In genomic region chr3:92894063-92894462, GRCm38 (mm10) we compare ENCODE assay signal across 22 mouse cellular contexts. TPM values are rescaled to one million over a fixed set of nuclear protein-coding genes. Genes with fewer than 3 reads are reported as not detected.
DNase-seq lines count a peak whose midpoint lies in the region; ATAC-seq and TF ChIP-seq lines count a peak whose summit lies in the region.
"Had no signal": no experiment of that assay in that cellular context is flagged by ENCODE, and none has a peak within 500 bp of the region (broad histone marks: within the 10 kb centered on the region; RNA-seq: fewer than 3 reads in every experiment).

No protein-coding gene starts in this region.

- DNase-seq in hindbrain, postnatal 0 days (ENCODE audit: low spot score), result peak; percentile 9
- peak; percentile 28 for DNase-seq in 3T3-L1 (ENCODE audit: low read depth, low spot score)
- peak; percentile 82 for DNase-seq in gonadal fat pad, adult 2 months (ENCODE audit: low read depth)
- no peak for DNase-seq in heart, postnatal 36 days
- DNase-seq in forebrain, postnatal 0 days, result no peak
- no peak for DNase-seq in cerebellum, adult 8-10 months
- DNase-seq: cerebellum, adult 11-12 months; gastrocnemius, postnatal 25 days; thymus, postnatal 4 days had no signal

- WGBS in hindbrain, postnatal 0 days, result 62% methylated on average over 3 of the region's 3 CpGs
- WGBS in hindbrain, embryonic 12.5 days, result 69% methylated on average over 3 of the region's 3 CpGs
- 53% methylated on average over 3 of the region's 3 CpGs for WGBS in lung, embryonic 15.5 days
- 48% methylated on average over 3 of the region's 3 CpGs for WGBS in forebrain, postnatal 0 days

- no peak overlapping the region for H3K4me3 ChIP-seq in hindbrain, postnatal 0 days (ENCODE audit: low read length)
- H3K4me3 ChIP-seq in hindbrain, embryonic 12.5 days, result no peak overlapping the region
- no peak overlapping the region for H3K4me3 ChIP-seq in lung, embryonic 15.5 days
- H3K4me3 ChIP-seq in forebrain, postnatal 0 days (ENCODE audit: low read depth, low read length), result no peak overlapping the region
- H3K4me3 ChIP-seq: heart, embryonic 13.5 days; neural tube, embryonic 12.5 days had no signal

- no peaks in the 10 kb centered on the region for H3K27me3 ChIP-seq in hindbrain, postnatal 0 days (ENCODE audit: insufficient read depth, low read length)
- H3K27me3 ChIP-seq in hindbrain, embryonic 12.5 days, result no peaks in the 10 kb centered on the region
- no peaks in the 10 kb centered on the region for H3K27me3 ChIP-seq in lung, embryonic 15.5 days
- H3K27me3 ChIP-seq in forebrain, postnatal 0 days (ENCODE audit: insufficient read depth, low read length), result no peaks in the 10 kb centered on the region
- H3K27me3 ChIP-seq: heart, embryonic 13.5 days; neural tube, embryonic 12.5 days had no signal

- H3K9me3 ChIP-seq in hindbrain, postnatal 0 days (ENCODE audit: low read length), result no peaks in the 10 kb centered on the region
- H3K9me3 ChIP-seq in hindbrain, embryonic 12.5 days (replicated peaks), result no peaks in the 10 kb centered on the region
- no peaks in the 10 kb centered on the region for H3K9me3 ChIP-seq in lung, embryonic 15.5 days
- H3K9me3 ChIP-seq in forebrain, postnatal 0 days (ENCODE audit: low read length), result no peaks in the 10 kb centered on the region
- H3K9me3 ChIP-seq: heart, embryonic 13.5 days; neural tube, embryonic 12.5 days had no signal

- H3K4me1 ChIP-seq in hindbrain, postnatal 0 days (ENCODE audit: insufficient read depth, low read length), result no peaks in the 10 kb centered on the region
- no peaks in the 10 kb centered on the region for H3K4me1 ChIP-seq in hindbrain, embryonic 12.5 days
- no peaks in the 10 kb centered on the region for H3K4me1 ChIP-seq in lung, embryonic 15.5 days
- H3K4me1 ChIP-seq in forebrain, postnatal 0 days (ENCODE audit: insufficient read depth), result no peaks in the 10 kb centered on the region
- H3K4me1 ChIP-seq: heart, embryonic 13.5 days; neural tube, embryonic 12.5 days had no signal

- no peak overlapping the region for H3K27ac ChIP-seq in hindbrain, postnatal 0 days
- no peak overlapping the region for H3K27ac ChIP-seq in hindbrain, embryonic 12.5 days
- H3K27ac ChIP-seq in lung, embryonic 15.5 days, result no peak overlapping the region
- no peak overlapping the region for H3K27ac ChIP-seq in forebrain, postnatal 0 days (ENCODE audit: low read depth, low read length)
- H3K27ac ChIP-seq: heart, embryonic 13.5 days; macrophage; neural tube, embryonic 12.5 days had no signal

- H3K9ac ChIP-seq in hindbrain, postnatal 0 days (replicated peaks; ENCODE audit: low read length), result no peak overlapping the region
- no peak overlapping the region for H3K9ac ChIP-seq in hindbrain, embryonic 12.5 days
- H3K9ac ChIP-seq in lung, embryonic 15.5 days, result no peak overlapping the region
- H3K9ac ChIP-seq in forebrain, postnatal 0 days, result no peak overlapping the region
- H3K9ac ChIP-seq: heart, embryonic 13.5 days; neural tube, embryonic 12.5 days had no signal

- no peak for ATAC-seq in hindbrain, postnatal 0 days
- ATAC-seq in hindbrain, embryonic 12.5 days (ENCODE audit: low FRiP score), result no peak
- ATAC-seq in lung, embryonic 15.5 days (ENCODE audit: borderline replicate concordance, extremely low read depth, low FRiP score, low TSS enrichment), result peak; percentile 42; the same call in 1 of the 2 replicates
- ATAC-seq in forebrain, postnatal 0 days, result no peak
- ATAC-seq: intestine, embryonic 16.5 days; midbrain, embryonic 16.5 days had no signal

- TF ChIP-seq CTCF in hindbrain, postnatal 0 days (IDR thresholded peaks at IDR 0.05; ENCODE audit: low read depth), result no peak
- TF ChIP-seq CTCF in forebrain, postnatal 0 days (IDR thresholded peaks at IDR 0.05; ENCODE audit: low read depth), result no peak

- H3K4me2 ChIP-seq in hindbrain, postnatal 0 days (ENCODE audit: low read depth, low read length), result no peak overlapping the region
- no peak overlapping the region for H3K4me2 ChIP-seq in hindbrain, embryonic 12.5 days (replicated peaks)
- no peak overlapping the region for H3K4me2 ChIP-seq in lung, embryonic 15.5 days
- H3K4me2 ChIP-seq in forebrain, postnatal 0 days (ENCODE audit: low read depth), result no peak overlapping the region
- H3K4me2 ChIP-seq: heart, embryonic 13.5 days; neural tube, embryonic 12.5 days had no signal

- intact Hi-C loops in heart, postnatal 36 days (cut with DNase I), result no loop called here

- no peaks in the 10 kb centered on the region for H3K36me3 ChIP-seq in hindbrain, postnatal 0 days (ENCODE audit: insufficient read depth, low read length)
- H3K36me3 ChIP-seq in hindbrain, embryonic 12.5 days, result no peaks in the 10 kb centered on the region
- no peaks in the 10 kb centered on the region for H3K36me3 ChIP-seq in lung, embryonic 15.5 days
- no peaks in the 10 kb centered on the region for H3K36me3 ChIP-seq in forebrain, postnatal 0 days (ENCODE audit: insufficient read depth)
- H3K36me3 ChIP-seq: heart, embryonic 13.5 days; neural tube, embryonic 12.5 days had no signal

RNA-seq across cellular contexts. Expression of gene 2310050C09Rik, which starts 24.0 kb away (rescaled TPM):
- not detected in 2 replicates for total RNA-seq in hindbrain, postnatal 0 days (2014; rRNA removed)
- polyA plus RNA-seq in hindbrain, postnatal 0 days (2015; fragmentation: Nextera tagmentation; extraction: Ambion mirVana), result not detected in 2 replicates
- polyA plus RNA-seq in hindbrain, embryonic 12.5 days (2016; fragmentation: Nextera tagmentation; extraction: Ambion mirVana), result not detected in 2 replicates
- polyA plus RNA-seq in gonadal fat pad, adult 2 months (2012; rRNA removed), result not detected in 2 replicates
- polyA plus RNA-seq in lung, embryonic 15.5 days (2015; fragmentation: Nextera tagmentation; extraction: Ambion mirVana), result not detected in 2 replicates
- not detected for total RNA-seq in heart, postnatal 36 days (2021)
- total RNA-seq in forebrain, postnatal 0 days (2014; rRNA removed), result not detected in 2 replicates
- polyA plus RNA-seq in forebrain, postnatal 0 days (2015; fragmentation: Nextera tagmentation; extraction: Ambion mirVana), result not detected in 2 replicates
- total RNA-seq: gastrocnemius, postnatal 25 days; layer of hippocampus, postnatal 14 days; MEL had no signal
- polyA plus RNA-seq: heart, embryonic 13.5 days; hindbrain, embryonic 11.5 days; intestine, embryonic 16.5 days; limb, embryonic 11.5 days; macrophage; midbrain, embryonic 16.5 days; neural tube, embryonic 12.5 days; spleen, adult 2 months; testis, adult 2 months had no signal

RNA-seq across cellular contexts. Expression of gene Lce3a, which starts 32.0 kb away (rescaled TPM):
- not detected in 2 replicates for total RNA-seq in hindbrain, postnatal 0 days (2014; rRNA removed)
- polyA plus RNA-seq in hindbrain, postnatal 0 days (2015; fragmentation: Nextera tagmentation; extraction: Ambion mirVana), result not detected in 2 replicates
- polyA plus RNA-seq in hindbrain, embryonic 12.5 days (2016; fragmentation: Nextera tagmentation; extraction: Ambion mirVana), result not detected in 2 replicates
- polyA plus RNA-seq in gonadal fat pad, adult 2 months (2012; rRNA removed), result not detected in 2 replicates
- polyA plus RNA-seq in lung, embryonic 15.5 days (2015; fragmentation: Nextera tagmentation; extraction: Ambion mirVana), result not detected in 2 replicates
- total RNA-seq in heart, postnatal 36 days (2021), result not detected
- not detected in 2 replicates for total RNA-seq in forebrain, postnatal 0 days (2014; rRNA removed)
- polyA plus RNA-seq in forebrain, postnatal 0 days (2015; fragmentation: Nextera tagmentation; extraction: Ambion mirVana), result not detected in 2 replicates
- total RNA-seq: gastrocnemius, postnatal 25 days; layer of hippocampus, postnatal 14 days; MEL had no signal
- polyA plus RNA-seq: heart, embryonic 13.5 days; hindbrain, embryonic 11.5 days; intestine, embryonic 16.5 days; limb, embryonic 11.5 days; macrophage; midbrain, embryonic 16.5 days; neural tube, embryonic 12.5 days; spleen, adult 2 months; testis, adult 2 months had no signal

RNA-seq across cellular contexts. Expression of gene Lce3b, which starts 38.7 kb away (rescaled TPM):
- total RNA-seq in hindbrain, postnatal 0 days (2014; rRNA removed), result not detected in 2 replicates
- polyA plus RNA-seq in hindbrain, postnatal 0 days (2015; fragmentation: Nextera tagmentation; extraction: Ambion mirVana), result not detected in 2 replicates
- not detected in 2 replicates for polyA plus RNA-seq in hindbrain, embryonic 12.5 days (2016; fragmentation: Nextera tagmentation; extraction: Ambion mirVana)
- polyA plus RNA-seq in gonadal fat pad, adult 2 months (2012; rRNA removed), result not detected in 2 replicates
- polyA plus RNA-seq in lung, embryonic 15.5 days (2015; fragmentation: Nextera tagmentation; extraction: Ambion mirVana), result not detected in 2 replicates
- not detected for total RNA-seq in heart, postnatal 36 days (2021)
- total RNA-seq in forebrain, postnatal 0 days (2014; rRNA removed), result not detected in 2 replicates
- not detected in 2 replicates for polyA plus RNA-seq in forebrain, postnatal 0 days (2015; fragmentation: Nextera tagmentation; extraction: Ambion mirVana)
- total RNA-seq: gastrocnemius, postnatal 25 days; layer of hippocampus, postnatal 14 days; MEL had no signal
- polyA plus RNA-seq: heart, embryonic 13.5 days; hindbrain, embryonic 11.5 days; intestine, embryonic 16.5 days; limb, embryonic 11.5 days; macrophage; midbrain, embryonic 16.5 days; neural tube, embryonic 12.5 days; spleen, adult 2 months; testis, adult 2 months had no signal

RNA-seq across cellular contexts. Expression of gene Lce1l, which starts 43.0 kb away (rescaled TPM):
- not detected in 2 replicates for total RNA-seq in hindbrain, postnatal 0 days (2014; rRNA removed)
- not detected in 2 replicates for polyA plus RNA-seq in hindbrain, postnatal 0 days (2015; fragmentation: Nextera tagmentation; extraction: Ambion mirVana)
- polyA plus RNA-seq in hindbrain, embryonic 12.5 days (2016; fragmentation: Nextera tagmentation; extraction: Ambion mirVana), result not detected in 2 replicates
- not detected in 2 replicates for polyA plus RNA-seq in gonadal fat pad, adult 2 months (2012; rRNA removed)
- polyA plus RNA-seq in lung, embryonic 15.5 days (2015; fragmentation: Nextera tagmentation; extraction: Ambion mirVana), result not detected in 2 replicates
- not detected for total RNA-seq in heart, postnatal 36 days (2021)
- total RNA-seq in forebrain, postnatal 0 days (2014; rRNA removed), result not detected in 2 replicates
- not detected in 2 replicates for polyA plus RNA-seq in forebrain, postnatal 0 days (2015; fragmentation: Nextera tagmentation; extraction: Ambion mirVana)
- total RNA-seq: gastrocnemius, postnatal 25 days; layer of hippocampus, postnatal 14 days; MEL had no signal
- polyA plus RNA-seq: heart, embryonic 13.5 days; hindbrain, embryonic 11.5 days; intestine, embryonic 16.5 days; limb, embryonic 11.5 days; macrophage; midbrain, embryonic 16.5 days; neural tube, embryonic 12.5 days; spleen, adult 2 months; testis, adult 2 months had no signal

RNA-seq across cellular contexts. Expression of gene Lce3c, which starts 50.2 kb away (rescaled TPM):
- not detected in 2 replicates for total RNA-seq in hindbrain, postnatal 0 days (2014; rRNA removed)
- 0.46 and 1.3 TPM in 2 replicates for polyA plus RNA-seq in hindbrain, postnatal 0 days (2015; fragmentation: Nextera tagmentation; extraction: Ambion mirVana)
- polyA plus RNA-seq in hindbrain, embryonic 12.5 days (2016; fragmentation: Nextera tagmentation; extraction: Ambion mirVana), result not detected in 2 replicates
- not detected in 2 replicates for polyA plus RNA-seq in gonadal fat pad, adult 2 months (2012; rRNA removed)
- polyA plus RNA-seq in lung, embryonic 15.5 days (2015; fragmentation: Nextera tagmentation; extraction: Ambion mirVana), result not detected in 2 replicates
- total RNA-seq in heart, postnatal 36 days (2021), result not detected
- not detected in 2 replicates for total RNA-seq in forebrain, postnatal 0 days (2014; rRNA removed)
- polyA plus RNA-seq in forebrain, postnatal 0 days (2015; fragmentation: Nextera tagmentation; extraction: Ambion mirVana), result not detected in 2 replicates
- total RNA-seq: gastrocnemius, postnatal 25 days; layer of hippocampus, postnatal 14 days; MEL had no signal
- polyA plus RNA-seq: heart, embryonic 13.5 days; hindbrain, embryonic 11.5 days; intestine, embryonic 16.5 days; limb, embryonic 11.5 days; macrophage; midbrain, embryonic 16.5 days; neural tube, embryonic 12.5 days; spleen, adult 2 months; testis, adult 2 months had no signal

Comparison
In these comparisons a context has a peak if more than half of its experiments do, and no peak if none do; other contexts are left out.
1. DNase-seq: peak in hindbrain, postnatal 0 days (single experiment), 3T3-L1 (single experiment) and gonadal fat pad, adult 2 months (single experiment); none in heart, postnatal 36 days (0 of 2), forebrain, postnatal 0 days (single experiment) and cerebellum, adult 8-10 months (single experiment).